Mouse (Mus musculus) ZHBTc4 (cell line): ENCODE data around the gene Erbb2.

ENCODE experiments used
- DNase-seq: peaks from one replicate; pipeline ENCODE4 v3.0.0-alpha.2; 2011; ENCODE audit warnings: low read depth, low spot score

The Erbb2 gene

DNA sequence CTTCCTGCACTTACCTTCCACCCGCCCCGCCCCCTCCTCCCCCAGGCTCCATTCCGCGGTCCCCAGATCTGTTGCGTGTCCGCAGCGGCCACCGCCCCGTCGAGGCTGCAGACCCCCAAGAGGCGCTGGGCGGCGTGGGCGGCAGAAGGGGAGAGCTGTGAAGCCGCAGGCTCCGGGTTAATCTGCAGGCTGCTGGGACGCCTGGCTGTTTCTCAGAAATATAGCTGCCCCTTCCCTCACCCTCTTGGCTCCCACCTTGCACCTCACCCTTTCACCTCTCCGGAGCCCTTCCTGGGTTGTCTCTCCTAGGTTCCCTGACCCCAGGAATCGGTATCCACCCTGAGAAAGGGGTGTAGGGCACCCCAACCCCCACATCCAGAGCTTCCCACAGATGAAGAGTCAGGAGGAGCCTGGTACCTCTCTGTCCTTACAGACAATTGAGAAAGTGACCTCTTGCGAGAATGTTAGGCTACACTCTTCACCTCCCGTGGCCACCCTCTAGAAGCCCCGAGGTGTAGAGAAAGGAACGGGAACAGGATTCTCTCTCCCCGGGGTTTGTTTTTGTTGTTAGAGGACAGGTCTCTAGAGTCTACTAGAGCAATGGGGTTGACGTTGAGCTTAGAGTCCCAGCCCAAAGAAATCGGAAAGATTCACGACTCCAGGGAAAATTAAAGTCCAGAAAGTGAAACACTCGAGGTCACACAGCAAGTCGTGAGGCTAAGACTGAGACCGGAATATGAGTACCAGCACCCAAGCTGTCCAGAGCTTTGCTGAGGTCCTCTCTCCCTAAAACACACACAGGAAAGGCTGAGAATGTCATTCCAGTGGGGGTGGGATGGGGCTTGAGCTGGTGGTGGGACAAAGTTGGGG, 46.1 kb downstream of the Erbb2 start:
- no peak for DNase-seq

DNA sequence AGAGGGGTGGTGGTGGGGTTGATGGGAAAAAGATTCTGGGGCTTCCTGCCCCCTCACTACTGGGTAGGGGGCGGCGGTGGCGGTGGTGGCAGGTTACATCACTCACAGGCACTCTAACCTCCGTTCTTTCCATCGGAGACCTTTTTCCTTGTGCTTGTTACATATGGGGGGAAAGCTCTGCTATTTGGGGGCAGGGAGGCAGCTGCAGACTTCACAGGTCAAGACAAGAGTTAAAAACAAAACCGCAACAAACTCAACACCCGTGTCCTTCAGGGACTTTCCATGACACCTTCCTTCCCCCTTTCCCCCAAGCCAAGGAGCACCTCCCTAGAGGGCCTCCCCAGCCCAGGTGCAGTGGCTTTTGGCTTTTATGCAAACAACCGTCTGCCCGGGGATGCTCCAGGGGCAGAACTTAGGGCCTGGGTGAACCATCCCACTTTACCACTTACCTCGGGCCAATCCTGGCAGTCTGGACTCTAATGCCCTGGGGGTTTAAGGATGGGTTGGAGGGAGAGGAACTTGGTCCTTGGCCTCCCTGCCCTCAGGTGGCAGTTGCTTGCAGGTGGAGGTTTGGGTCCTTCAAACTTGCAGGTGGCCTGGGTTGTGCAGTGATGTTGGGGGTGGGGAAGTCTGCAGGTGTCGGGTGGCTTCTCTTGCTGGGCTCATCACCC, 46.9 kb downstream of the Erbb2 start:
- no peak for DNase-seq

DNA sequence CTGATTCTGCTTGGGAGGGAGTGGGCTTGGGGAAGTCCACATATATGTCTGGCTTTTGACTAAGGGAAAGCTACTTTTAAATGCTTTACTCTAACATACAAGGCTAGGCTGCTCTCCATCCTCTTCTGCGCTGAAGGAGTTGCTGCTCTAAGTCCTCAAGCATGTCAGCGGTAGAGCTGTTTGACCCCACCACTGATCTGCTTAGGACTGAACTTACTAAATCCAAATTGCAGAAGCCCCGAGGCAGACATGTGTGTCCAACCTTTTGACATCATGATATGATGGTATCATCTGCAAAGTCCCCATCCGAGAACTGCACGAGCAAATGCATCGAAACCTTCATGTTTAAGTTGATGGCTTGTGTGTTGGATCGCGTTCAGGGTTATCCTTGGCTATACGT, 47.6 kb downstream of the Erbb2 start:
- DNase-seq = no peak

DNA sequence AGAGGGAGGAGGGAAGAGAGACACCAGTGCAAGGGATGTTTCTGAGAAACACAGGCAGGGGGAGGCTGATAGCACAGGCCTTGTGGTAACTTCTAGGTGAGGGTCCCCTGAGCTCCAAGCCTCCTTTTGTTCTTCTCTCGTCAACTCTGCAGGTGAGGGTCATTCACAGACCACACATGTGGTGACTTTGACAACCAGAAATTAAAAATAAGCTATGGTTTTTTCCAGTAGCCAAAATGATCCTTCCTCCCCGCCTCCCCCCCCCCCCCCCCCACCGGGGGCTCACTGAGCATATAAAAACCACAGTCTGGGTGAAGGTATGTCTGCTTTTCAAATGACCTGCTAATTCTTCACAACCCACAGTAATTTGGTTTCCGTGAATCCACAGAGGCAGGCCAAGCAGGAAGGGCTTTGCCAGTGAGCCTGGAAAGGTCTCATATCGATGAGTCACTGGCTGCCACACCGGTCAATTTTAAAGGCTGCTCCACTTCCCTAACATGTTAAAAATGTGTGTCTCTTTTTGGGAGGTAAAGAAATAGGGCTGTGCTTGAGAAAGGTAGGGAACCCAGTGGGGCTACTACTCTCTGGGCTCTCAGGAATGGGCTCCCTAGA, 48.9 kb downstream of the Erbb2 start:
- no peak for DNase-seq

DNA sequence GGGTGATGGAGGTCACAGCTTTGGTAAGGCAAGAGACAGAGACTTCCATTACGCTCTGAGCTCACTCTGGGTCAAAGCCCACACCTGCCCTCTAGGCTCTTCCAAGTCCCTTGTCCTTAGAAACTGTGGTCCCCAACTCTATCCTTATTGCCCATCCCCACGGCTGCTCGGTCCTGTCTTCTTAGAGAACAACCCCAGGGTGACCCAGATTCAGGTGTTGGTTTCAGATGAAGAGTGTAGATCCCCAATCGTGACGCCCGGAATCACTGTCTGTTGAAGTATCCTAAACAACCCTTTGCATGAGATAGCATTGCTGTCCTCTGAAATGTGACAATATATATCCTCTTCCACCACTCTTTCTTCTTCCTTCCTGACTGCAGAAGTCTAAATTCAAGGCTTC, 50.0 kb downstream of the Erbb2 start:
- no peak for DNase-seq

DNA sequence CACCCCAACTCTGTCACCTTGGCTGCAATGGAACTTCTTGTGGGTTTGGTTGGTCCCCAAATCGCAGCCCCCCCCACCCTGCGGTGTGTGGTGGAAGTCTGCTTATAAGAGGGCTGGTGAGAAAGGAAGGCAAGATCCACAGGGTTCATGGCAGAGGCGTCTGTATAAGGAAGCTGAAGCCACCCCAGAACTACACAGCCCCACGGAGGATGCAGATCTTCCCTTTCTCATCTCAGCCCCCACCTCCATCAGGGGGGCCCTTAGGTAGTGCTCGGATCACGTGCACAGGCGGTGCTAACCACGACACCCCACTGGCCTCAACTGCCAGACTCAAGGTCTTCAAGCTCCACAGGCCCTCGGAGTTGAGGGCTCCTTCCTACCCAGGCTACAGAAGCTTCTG, 51.6 kb downstream of the Erbb2 start:
- no peak for DNase-seq

DNA sequence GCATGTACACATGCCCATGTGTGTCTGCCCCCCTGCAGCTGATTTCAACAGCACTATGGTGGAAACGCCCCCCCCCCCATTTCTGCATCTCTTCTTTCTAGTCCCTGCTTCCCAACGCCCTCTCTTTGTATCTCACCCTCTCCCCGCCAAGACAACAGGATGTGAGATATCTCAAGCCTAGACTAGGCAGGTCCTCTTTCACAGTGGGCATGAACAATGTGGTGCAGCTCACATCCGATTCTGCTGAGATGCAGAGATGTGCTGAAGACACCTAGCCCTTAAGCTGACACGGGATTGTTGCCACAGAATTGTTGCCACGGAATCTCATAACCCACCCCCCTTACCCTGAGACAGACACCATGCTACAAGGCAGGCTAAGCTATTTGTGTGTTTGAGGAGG, 52.2 kb downstream of the Erbb2 start:
- DNase-seq = no peak

DNA sequence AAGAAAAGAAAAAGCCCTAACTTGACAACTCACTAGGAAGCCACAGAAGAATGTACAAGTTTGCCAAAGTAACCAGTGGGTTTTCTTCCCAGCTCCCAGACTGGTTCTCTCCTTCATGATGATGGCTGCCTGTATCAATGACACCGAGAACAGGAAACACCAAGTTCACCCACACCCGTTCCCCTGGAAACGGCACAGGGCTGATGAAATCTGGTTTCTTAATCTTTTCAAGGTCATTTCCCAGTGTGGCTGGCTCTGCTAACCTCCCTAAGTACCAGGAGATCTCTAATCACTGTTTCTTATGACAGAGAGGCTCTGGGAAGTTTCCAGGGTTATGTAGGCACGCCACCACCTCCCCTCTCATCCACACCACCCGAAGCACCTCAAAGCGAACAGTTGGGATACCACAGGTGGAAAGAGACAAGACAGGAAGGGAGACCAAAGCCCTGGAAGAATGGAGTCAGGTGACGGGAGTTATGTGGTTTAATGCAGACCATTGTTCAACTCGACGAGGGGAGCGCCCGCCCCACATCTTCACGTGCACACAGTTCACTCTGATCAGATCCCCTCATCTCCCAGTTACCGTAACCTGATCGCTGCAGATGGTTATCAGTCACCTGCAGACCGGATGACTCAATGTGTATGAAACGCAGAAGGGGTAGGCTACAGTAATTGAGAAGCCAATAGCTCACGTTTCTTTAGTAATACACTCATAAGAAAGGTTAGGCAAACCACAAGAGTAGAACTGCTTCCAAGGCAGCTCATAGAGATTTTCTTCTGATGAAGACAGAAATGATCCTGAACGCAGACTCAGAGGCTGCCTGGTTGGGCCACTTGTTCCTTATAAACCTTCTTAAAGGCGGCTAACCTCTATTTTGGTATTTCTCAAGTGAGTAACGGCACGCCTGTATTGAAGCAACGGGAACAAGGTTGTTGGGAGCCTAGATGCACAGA, 57.8 kb downstream of the Erbb2 start:
- peak; percentile 59 for DNase-seq

DNA sequence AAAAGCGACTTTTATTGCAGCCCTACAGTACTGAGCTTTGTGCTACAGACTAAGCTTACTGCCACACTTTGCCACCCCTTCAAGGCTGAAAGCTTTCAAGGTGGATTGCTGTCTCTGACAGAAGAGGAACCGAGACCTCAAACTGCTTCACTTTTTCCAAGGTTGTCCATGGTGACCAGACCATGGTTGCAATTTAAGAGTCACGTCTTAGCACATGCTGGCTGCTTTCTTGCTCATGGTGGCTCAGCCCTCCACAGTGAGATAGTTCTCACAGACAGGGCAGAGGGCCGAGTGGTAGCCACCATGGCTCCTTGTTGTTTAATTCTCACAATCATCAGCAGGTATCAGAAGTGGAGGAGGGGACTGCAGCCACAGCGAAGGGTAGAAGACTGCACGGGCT, 58.5 kb downstream of the Erbb2 start:
- no peak for DNase-seq

DNA sequence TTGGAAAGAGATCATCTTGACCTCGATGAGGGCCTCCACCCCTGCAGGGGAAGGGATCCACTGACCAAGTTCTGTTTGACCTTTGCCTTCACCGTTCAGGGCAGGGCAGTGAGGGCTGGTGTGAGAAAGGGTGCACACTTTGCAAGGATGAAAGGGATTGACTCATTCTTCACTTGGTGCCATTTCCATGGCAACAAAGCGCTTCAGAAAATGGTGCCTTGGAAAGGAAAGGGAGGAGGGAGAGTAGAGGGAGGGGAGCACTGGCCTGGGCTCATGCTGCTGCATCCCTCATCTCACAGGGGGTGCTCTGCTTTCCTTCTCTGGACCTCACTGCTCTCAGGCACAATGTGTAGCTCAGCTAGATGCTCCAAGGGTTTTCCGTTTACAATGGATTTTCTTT, 60.4 kb downstream of the Erbb2 start:
- DNase-seq = peak; percentile 53

DNA sequence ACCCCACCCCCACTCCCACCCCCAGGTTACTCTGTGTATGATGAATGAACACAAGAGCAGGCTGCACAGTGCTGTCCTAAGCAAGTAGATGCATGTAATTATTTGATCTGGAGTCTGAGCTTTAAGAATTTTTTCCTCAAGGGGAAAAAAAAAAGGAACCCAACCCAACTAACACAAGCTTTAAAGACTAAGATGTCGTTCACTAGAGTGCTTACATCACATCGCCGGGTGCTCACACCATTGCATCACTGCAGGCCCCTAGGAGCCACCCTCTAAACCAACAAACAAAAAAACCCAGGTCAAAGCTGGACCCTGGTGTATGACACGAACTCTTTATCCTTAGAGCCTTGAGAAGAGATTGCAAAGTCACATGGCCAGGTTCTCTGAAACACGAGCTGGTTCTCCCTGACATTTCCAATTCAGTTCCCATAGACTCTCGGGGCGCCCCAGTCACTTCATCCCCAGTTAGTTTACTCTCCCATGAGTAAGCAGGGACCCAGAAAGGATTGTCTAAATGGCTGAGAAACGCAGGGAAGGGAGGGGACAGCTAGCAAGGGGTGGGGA, 61.7 kb downstream of the Erbb2 start:
- no peak for DNase-seq

DNA sequence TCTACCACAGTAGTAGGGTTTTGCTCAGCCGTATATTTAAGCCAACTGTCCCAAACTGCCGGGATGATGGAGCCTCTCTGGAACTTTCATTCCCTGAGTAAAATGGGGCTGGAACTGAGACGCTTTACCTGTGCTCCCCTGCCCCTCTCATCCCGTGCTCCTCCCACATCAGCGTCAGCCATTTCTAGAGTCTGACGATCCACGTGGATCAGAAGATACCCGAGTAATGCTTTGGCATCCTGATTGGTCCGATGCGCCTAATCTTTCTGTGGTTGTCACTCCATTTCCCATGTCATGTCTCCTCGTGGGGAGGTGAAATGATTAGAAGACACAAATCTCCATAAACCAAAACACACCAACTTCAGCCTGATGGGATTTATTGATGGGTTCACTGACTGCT, 62.7 kb downstream of the Erbb2 start:
- no peak for DNase-seq

DNA sequence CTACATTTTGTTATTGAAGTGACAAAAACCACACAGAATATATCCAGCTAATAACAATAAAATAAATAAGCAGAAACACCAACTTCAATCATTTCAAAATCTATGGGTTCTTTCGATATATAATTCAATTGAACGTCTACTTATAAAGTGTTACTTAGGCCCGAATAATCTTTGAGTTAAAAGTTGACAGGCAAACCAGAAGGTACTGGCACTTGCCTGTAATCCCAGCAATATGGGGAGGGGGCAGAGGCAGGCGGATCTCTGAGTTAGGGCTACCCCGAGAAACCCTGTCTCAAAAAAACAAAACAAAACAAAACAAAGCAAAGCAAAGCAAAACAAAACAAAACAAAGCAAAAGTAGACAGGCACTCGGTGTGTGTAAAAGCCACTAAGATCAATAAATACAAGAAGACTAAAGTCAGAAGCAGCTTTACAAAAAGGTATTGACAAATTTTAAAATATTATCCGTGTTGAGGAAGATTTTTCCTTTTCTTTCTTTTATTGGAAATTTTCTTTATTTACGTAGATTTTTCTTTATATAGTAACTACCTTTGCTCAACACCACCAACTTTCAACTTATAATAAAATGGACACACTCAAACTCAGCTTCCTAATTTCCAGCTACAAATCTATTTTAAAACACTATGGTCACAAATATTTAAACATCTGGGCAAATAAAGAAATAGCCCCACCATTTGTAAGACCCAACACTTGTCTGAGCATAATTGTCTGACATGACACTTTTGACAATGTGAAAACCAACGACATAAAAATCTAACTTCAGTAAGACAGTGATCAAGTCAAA, 63.6 kb downstream of the Erbb2 start:
- DNase-seq = no peak

DNA sequence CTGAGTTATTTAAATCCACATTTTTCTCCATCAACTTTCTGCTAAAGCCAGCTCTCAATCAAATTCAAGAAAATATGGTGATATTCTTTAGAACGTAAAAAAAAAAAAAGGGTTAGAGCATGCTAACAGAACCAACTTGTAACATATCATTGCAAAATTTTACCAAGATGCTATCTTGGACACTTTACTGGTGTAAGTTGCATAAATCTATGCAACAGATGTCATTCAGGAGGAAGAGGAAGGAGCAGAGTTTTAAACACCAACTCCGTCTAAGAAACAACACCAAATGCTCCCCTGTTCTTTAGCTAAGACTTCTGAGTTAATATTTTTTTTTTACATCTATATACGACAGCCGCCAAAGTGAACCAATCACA, 64.2 kb downstream of the Erbb2 start:
- no peak for DNase-seq

DNA sequence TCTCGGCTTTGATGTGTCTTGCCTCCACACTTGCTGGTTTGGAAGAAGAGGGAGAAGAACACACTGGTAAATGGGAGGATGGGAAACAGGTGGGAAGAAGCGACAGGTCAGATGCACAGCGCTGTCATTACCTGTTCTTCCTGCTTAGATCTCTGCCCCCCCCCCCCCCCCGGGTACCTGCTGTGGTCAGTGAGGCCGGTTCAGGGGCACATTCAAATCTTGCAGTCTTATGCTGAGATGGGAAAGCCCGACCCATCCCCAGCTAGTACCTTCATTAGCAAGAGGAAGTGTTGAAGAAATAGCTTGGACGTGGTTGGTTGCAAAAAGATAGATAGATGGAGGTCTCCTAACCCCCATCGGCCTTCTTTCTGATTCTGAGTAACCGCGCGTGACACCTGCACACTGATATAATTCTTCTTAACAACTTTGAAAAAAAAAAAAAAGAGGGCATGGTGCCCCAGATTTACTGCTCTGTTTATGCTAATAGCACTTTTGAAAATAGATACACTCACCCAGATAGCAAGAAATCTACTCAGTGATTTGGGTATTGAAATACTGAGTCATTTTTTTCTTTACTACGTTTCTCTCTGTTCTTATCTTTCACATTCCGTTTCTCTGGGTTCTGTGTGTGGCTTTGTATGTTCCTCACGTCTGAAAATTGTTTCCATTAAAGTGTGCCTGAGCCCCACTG, 64.9 kb downstream of the Erbb2 start:
- no peak for DNase-seq

DNA sequence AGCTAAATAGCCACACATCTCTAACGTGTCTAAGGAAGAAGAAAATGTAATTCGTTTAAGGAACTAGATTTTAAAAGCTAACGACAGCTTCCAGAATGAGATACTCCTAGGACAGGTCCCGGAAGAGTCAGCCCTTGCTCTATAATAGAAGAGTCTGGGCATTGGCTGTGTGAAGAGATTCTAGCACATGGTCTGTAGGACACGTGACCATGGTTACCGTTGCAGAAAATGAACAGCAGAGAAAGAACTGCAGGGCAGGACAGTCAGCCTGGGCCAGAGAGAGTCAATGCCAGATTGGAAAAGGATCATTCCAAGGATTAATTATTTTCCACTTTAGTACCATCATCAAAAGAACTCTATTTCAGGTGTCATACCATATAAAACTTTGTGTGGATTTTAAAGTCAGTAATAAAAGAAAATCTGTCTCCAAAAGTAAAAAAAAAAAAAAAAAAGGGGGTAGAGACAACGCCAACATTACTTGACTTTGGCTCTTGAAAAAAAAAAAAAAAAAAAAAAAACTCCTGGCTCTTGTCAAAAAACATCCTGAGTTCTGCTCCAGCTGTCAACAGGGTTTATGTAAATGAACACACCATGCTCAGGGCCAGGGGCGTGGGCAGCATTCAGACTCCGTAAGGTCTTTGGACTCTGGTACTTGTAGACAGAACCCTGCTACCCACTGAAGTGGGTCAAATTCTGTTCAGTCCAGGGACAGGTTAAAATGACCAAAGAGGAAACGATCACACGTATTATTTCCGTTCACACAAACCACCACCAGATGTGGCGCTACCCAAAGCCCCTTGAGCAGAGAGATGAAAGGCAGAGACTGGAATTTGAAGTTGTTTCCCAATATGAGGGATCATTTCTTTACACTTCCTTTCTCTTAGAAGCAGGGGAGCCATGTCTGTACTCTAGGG, 67.0 kb downstream of the Erbb2 start:
- DNase-seq = no peak

DNA sequence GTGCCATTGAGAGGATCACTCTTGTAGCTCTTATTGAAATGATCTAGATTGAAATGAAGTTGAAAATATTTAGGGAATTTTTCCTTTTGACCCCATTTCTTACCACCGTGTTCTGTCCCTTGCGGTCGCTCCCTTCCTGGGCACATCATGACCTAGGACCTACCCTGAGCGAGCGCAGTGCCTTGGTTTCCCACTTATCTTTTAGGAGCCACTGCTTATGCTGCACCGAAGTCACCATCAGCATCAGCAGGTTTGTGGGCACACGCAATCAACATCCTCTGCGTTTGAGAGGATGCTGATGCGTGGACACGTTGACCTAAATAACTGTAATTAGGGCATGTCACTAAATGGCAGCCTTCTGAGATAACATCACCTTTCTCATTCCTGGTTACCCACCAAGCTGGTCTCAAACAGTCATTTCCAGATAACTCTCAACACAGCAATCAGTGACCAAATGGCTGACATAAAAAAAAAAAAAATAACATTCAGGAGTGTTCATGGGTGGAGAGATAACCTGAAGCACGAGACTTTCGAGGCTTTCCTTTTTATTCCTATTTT, 67.7 kb downstream of the Erbb2 start:
- no peak for DNase-seq

DNA sequence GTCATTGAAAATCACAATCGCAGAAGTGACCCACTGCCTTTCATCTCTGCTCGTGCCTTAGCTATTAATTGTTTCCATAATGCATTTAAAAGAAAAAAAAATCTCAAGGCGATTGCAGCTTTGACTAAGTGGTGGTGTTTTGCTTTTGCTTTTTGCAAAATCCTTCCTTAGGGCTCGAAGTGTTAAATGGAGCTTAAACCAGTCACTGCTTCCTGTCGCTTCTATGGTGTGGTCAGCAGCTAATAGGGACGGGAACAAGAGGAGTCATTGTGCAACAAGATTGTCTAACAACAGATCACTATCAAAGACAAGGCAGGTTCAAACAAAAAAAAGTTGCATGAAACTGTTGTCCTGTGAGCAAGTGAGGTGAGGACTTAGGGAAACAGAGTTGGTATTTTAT, 69.0 kb downstream of the Erbb2 start:
- DNase-seq = no peak

DNA sequence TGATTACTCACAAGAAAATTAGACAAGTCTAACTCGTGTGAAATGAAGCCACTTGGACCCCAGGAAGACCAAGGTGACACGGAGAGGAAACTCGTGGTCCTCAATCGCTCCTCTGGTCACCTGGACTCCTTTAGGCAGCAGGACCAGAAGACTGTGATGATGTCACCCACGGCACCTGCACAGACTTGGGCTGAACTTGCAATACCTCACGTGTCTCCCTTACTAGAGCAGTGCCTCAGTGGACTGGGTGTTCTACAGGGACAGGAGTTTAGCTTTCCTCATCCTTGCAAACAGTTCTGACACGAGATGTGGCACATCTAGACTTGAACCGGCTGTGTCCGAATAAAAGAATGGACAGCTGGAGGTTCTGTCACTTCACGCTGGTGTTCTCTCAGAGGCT, 69.8 kb downstream of the Erbb2 start:
- no peak for DNase-seq
